Mouse (Mus musculus): Measurements from ENCODE around the gene Trim8. TPM values are rescaled to one million over a fixed set of nuclear protein-coding genes. Genes with fewer than 3 reads are reported as not detected.

The Trim8 gene
- polyA plus RNA-seq, 1 experiment from 2014 or later: 31.7 TPM

GRCm38 (mm10) chr19:46484518-46484917 lies 17.0 kb upstream of the Trim8 start:
- 84% methylated on average over 5 of the region's 5 CpGs for WGBS
- Histone ChIP-seq H3K9me3 (ENCODE audit: control insufficient read depth, low read length) (no peaks in the 10 kb centered on the region), H3K4me1 (ENCODE audit: control insufficient read depth, insufficient read depth, low read length) (peaks cover 26% of the 10 kb centered on the region), H3K4me2 (no peak overlapping the region), H3K27me3 (ENCODE audit: control insufficient read depth, insufficient read depth, low read length) (no peaks in the 10 kb centered on the region), H3K9ac (ENCODE audit: low read length) (no peak overlapping the region), H3K27ac (ENCODE audit: low read depth, low read length) (no peak overlapping the region), H3K36me3 (ENCODE audit: control insufficient read depth, insufficient read depth, low read length) (peaks cover 5% of the 10 kb centered on the region; the same call in 1 of the 2 replicates), H3K4me3 (ENCODE audit: low read depth, low read length) (no peak overlapping the region)
- no peak for ATAC-seq (ENCODE audit: low FRiP score)
- DNase-seq (ENCODE audit: low spot score, missing footprints): no peak

GRCm38 (mm10) chr19:46485847-46486246 lies 15.7 kb upstream of the Trim8 start:
- 81% methylated on average over 9 of the region's 9 CpGs for WGBS
- Histone ChIP-seq H3K4me3 (ENCODE audit: low read depth, low read length) (no peak overlapping the region), H3K9ac (ENCODE audit: low read length) (no peak overlapping the region), H3K4me1 (ENCODE audit: control insufficient read depth, insufficient read depth, low read length) (peaks cover 24% of the 10 kb centered on the region), H3K36me3 (ENCODE audit: control insufficient read depth, insufficient read depth, low read length) (0 out of 2 replicates have a peak, but pooled peaks cover 2% of the 10 kb centered on the region), H3K9me3 (ENCODE audit: control insufficient read depth, low read length) (no peaks in the 10 kb centered on the region), H3K4me2 (no peak overlapping the region), H3K27ac (ENCODE audit: low read depth, low read length) (no peak overlapping the region), H3K27me3 (ENCODE audit: control insufficient read depth, insufficient read depth, low read length) (no peaks in the 10 kb centered on the region)
- no peak for ATAC-seq (ENCODE audit: low FRiP score)
- DNase-seq (ENCODE audit: low spot score, missing footprints): no peak

- Histone ChIP-seq H3K36me3 (ENCODE audit: control insufficient read depth, insufficient read depth, low read length) (0 out of 2 replicates have a peak, but pooled peaks cover 2% of the 10 kb centered on the region), H3K4me3 (ENCODE audit: low read depth, low read length) (no peak overlapping the region), H3K9ac (ENCODE audit: low read length) (no peak overlapping the region), H3K27ac (ENCODE audit: low read depth, low read length) (no peak overlapping the region), H3K9me3 (ENCODE audit: control insufficient read depth, low read length) (no peaks in the 10 kb centered on the region), H3K4me1 (ENCODE audit: control insufficient read depth, insufficient read depth, low read length) (peaks cover 17% of the 10 kb centered on the region), H3K4me2 (no peak overlapping the region), H3K27me3 (ENCODE audit: control insufficient read depth, insufficient read depth, low read length) (no peaks in the 10 kb centered on the region)
- 64% methylated on average over 2 of the region's 2 CpGs for WGBS
- DNase-seq (ENCODE audit: low spot score, missing footprints) (no peak), ATAC-seq (ENCODE audit: low FRiP score) (no peak)
These were observed 14.8 kb upstream of the Trim8 start for GRCm38 (mm10) chr19:46486709-46487108.

- no peak for DNase-seq (ENCODE audit: low spot score, missing footprints)
- WGBS: 97% methylated on average over 1 of the region's 1 CpGs
- no peaks in the 10 kb centered on the region for H3K9me3 ChIP-seq (ENCODE audit: control insufficient read depth, low read length)
- no peaks in the 10 kb centered on the region for H3K27me3 ChIP-seq (ENCODE audit: control insufficient read depth, insufficient read depth, low read length)
- no peak overlapping the region for H3K27ac ChIP-seq (ENCODE audit: low read depth, low read length)
- ATAC-seq (ENCODE audit: low FRiP score): no peak
- H3K4me2 ChIP-seq: no peak overlapping the region
- H3K36me3 ChIP-seq (ENCODE audit: control insufficient read depth, insufficient read depth, low read length): 0 out of 2 replicates have a peak, but pooled peaks cover 2% of the 10 kb centered on the region
- H3K4me3 ChIP-seq (ENCODE audit: low read depth, low read length): no peak overlapping the region
- H3K9ac ChIP-seq (ENCODE audit: low read length): no peak overlapping the region
- H3K4me1 ChIP-seq (ENCODE audit: control insufficient read depth, insufficient read depth, low read length): peaks cover 2% of the 10 kb centered on the region; the same call in 1 of the 2 replicates
These were observed 12.1 kb upstream of the Trim8 start for GRCm38 (mm10) chr19:46489448-46489847.

DNA sequence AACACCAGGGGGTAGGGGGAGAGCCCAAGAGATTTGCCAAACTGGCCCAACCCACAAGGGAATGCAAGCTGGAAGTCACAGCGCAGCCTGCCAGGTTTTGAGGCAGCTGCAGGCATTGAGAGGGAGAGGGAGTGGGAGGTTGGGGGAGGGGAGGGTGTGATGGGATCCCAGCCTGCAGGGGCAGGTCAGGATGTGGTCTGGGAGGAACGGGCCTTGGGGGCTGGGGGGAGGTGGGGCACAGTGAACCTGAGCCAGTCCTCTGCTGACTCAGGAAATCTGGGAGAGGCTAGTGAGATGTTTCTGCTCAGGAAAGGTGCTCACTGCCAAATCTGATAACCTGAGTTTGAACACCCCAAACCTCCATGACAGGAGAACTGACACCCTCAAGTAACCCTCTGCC lies 10.9 kb upstream of the Trim8 start:
- Histone ChIP-seq H3K27me3 (ENCODE audit: control insufficient read depth, insufficient read depth, low read length) (no peaks in the 10 kb centered on the region), H3K36me3 (ENCODE audit: control insufficient read depth, insufficient read depth, low read length) (0 out of 2 replicates have a peak, but pooled peaks cover 2% of the 10 kb centered on the region), H3K4me3 (ENCODE audit: low read depth, low read length) (no peak overlapping the region), H3K27ac (ENCODE audit: low read depth, low read length) (no peak overlapping the region), H3K9me3 (ENCODE audit: control insufficient read depth, low read length) (no peaks in the 10 kb centered on the region), H3K4me1 (ENCODE audit: control insufficient read depth, insufficient read depth, low read length) (peaks cover 2% of the 10 kb centered on the region; the same call in 1 of the 2 replicates), H3K4me2 (no peak overlapping the region), H3K9ac (ENCODE audit: low read length) (no peak overlapping the region)
- 3% methylated on average over 2 of the region's 2 CpGs for WGBS
- ATAC-seq (ENCODE audit: low FRiP score) (peak; percentile 38; the same call in 1 of the 2 replicates), DNase-seq (ENCODE audit: low spot score, missing footprints) (no peak)

GRCm38 (mm10) chr19:46495136-46495535 lies 6.4 kb upstream of the Trim8 start:
- no peak overlapping the region for H3K27ac ChIP-seq (ENCODE audit: low read depth, low read length)
- DNase-seq (ENCODE audit: low spot score, missing footprints) (no peak), ATAC-seq (ENCODE audit: low FRiP score) (no peak)
- no peaks in the 10 kb centered on the region for H3K27me3 ChIP-seq (ENCODE audit: control insufficient read depth, insufficient read depth, low read length)
- H3K4me3 ChIP-seq (ENCODE audit: low read depth, low read length): no peak overlapping the region
- 88% methylated on average over 8 of the region's 8 CpGs for WGBS
- H3K9me3 ChIP-seq (ENCODE audit: control insufficient read depth, low read length): no peaks in the 10 kb centered on the region
- no peak overlapping the region for H3K4me2 ChIP-seq
- no peaks in the 10 kb centered on the region for H3K36me3 ChIP-seq (ENCODE audit: control insufficient read depth, insufficient read depth, low read length)
- no peak overlapping the region for H3K9ac ChIP-seq (ENCODE audit: low read length)
- H3K4me1 ChIP-seq (ENCODE audit: control insufficient read depth, insufficient read depth, low read length): peaks cover 5% of the 10 kb centered on the region; the same call in 1 of the 2 replicates

DNA sequence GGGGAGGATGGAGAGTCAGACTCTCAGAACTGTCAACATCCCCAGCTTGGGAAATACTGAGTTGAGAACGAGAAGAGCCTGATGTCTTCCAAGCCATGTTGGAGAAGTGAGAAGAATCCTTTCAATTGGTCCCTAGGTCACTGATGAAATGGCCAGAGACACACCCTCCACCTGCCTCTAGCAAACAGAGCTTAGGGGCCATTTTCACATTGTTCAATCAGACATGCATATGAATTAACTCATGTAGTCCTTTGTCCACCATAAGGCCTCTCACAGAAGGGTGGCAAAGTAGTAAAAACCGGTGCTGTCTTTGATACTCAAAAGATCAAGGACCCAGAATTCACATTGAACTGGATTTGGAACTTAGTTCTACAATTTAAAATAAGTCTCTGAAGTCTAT lies 4.3 kb upstream of the Trim8 start:
- no peak overlapping the region for H3K4me2 ChIP-seq
- 68% methylated on average over 2 of the region's 2 CpGs for WGBS
- no peaks in the 10 kb centered on the region for H3K36me3 ChIP-seq (ENCODE audit: control insufficient read depth, insufficient read depth, low read length)
- no peak overlapping the region for H3K9ac ChIP-seq (ENCODE audit: low read length)
- H3K4me1 ChIP-seq (ENCODE audit: control insufficient read depth, insufficient read depth, low read length): peaks cover 3% of the 10 kb centered on the region; the same call in 1 of the 2 replicates
- no peak overlapping the region for H3K27ac ChIP-seq (ENCODE audit: low read depth, low read length)
- H3K4me3 ChIP-seq (ENCODE audit: low read depth, low read length): no peak overlapping the region
- no peaks in the 10 kb centered on the region for H3K9me3 ChIP-seq (ENCODE audit: control insufficient read depth, low read length)
- ATAC-seq (ENCODE audit: low FRiP score) (no peak), DNase-seq (ENCODE audit: low spot score, missing footprints) (no peak)
- no peaks in the 10 kb centered on the region for H3K27me3 ChIP-seq (ENCODE audit: control insufficient read depth, insufficient read depth, low read length)

DNA sequence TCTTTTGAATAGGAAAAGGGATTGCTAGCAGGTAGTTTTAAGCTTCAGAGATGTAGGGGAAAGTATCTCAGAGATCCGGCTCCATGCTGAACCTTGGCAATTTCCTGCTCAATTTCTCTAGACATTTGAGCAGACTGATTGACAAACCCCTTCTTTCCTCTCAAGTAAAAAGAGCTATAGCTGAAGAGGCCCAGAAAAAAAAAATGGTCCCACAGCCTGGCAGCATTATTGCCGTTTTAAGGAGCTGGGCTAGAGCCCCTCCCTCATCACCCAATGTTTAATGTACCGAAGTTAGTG lies 2.0 kb upstream of the Trim8 start:
- H3K4me1 ChIP-seq (ENCODE audit: control insufficient read depth, insufficient read depth, low read length): peaks cover 7% of the 10 kb centered on the region
- DNase-seq (ENCODE audit: low spot score, missing footprints) (no peak), ATAC-seq (ENCODE audit: low FRiP score) (no peak)
- H3K27me3 ChIP-seq (ENCODE audit: control insufficient read depth, insufficient read depth, low read length): no peaks in the 10 kb centered on the region
- no peaks in the 10 kb centered on the region for H3K9me3 ChIP-seq (ENCODE audit: control insufficient read depth, low read length)
- peak overlapping the region; percentile 25; the same call in 1 of the 2 replicates for H3K4me2 ChIP-seq
- peak overlapping the region; percentile 98; the same call in 1 of the 2 replicates for H3K4me3 ChIP-seq (ENCODE audit: low read depth, low read length)
- peak overlapping the region; percentile 17; the same call in 1 of the 2 replicates for H3K9ac ChIP-seq (ENCODE audit: low read length)
- H3K27ac ChIP-seq (ENCODE audit: low read depth, low read length): peak overlapping the region; percentile 100; the same call in 1 of the 2 replicates
- WGBS: 8% methylated on average over 3 of the region's 3 CpGs
- no peaks in the 10 kb centered on the region for H3K36me3 ChIP-seq (ENCODE audit: control insufficient read depth, insufficient read depth, low read length)

DNA sequence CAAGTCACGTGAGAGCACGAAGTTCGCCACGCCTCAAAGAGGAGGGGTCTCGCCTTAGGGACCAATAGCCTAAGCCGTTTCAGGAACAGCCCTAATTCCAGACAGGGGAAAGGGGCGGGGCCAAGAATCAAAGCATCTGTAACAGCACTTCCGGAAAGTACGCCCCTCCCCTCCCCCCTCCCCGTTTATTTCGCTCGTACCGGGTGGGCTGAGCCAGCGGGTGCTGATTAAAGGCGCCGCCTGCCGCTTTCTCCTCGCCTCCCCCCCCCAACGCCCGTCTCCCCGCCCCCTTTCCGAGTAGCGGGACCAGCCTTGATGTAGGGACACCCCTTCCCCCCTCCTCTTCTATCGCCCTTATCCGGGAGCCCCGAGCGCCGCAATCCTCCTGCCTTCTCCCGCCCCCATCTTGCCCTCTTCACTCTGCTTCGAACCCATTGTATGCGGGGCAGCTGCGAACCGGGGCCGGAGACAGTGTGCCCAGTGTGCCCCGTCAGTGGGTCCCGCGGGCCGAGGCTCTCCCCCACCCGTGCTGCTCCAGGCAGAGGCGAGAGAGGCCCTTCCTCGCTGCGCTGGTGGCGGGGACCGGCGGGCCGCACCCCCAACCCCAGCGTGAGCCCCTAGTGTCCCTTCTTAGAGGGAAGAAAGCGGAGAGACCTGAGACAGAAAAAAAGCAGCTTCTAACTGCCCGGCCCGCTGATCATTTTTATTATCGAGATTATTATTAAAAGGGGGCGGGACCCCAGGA lies 1.5 kb upstream of the Trim8 start:
- ATAC-seq (ENCODE audit: low FRiP score): peak; percentile 86
- DNase-seq (ENCODE audit: low spot score, missing footprints): peak; percentile 99
- WGBS: under 1% methylated on average over 41 of the region's 52 CpGs
- peaks cover 12% of the 10 kb centered on the region for H3K4me1 ChIP-seq (ENCODE audit: control insufficient read depth, insufficient read depth, low read length)
- H3K36me3 ChIP-seq (ENCODE audit: control insufficient read depth, insufficient read depth, low read length): no peaks in the 10 kb centered on the region
- H3K4me2 ChIP-seq: peak overlapping the region; percentile 81
- peak overlapping the region; percentile 98 for H3K4me3 ChIP-seq (ENCODE audit: low read depth, low read length)
- H3K9ac ChIP-seq (ENCODE audit: low read length): peak overlapping the region; percentile 98
- no peaks in the 10 kb centered on the region for H3K9me3 ChIP-seq (ENCODE audit: control insufficient read depth, low read length)
- H3K27me3 ChIP-seq (ENCODE audit: control insufficient read depth, insufficient read depth, low read length): no peaks in the 10 kb centered on the region
- H3K27ac ChIP-seq (ENCODE audit: low read depth, low read length): peak overlapping the region; percentile 100
